Mouse (Mus musculus) kidney, adult 8-10 months (tissue): Measurements from ENCODE around the gene Olfr1217.
"Not testable (repeated sequence)": the region's sequence is repeated elsewhere in the genome, so short reads cannot be mapped to it uniquely, and the experiment has no call there.

Experiments used
- DNase-seq, 2 experiments: peaks; one replicate each; pipeline ENCODE4 v3.0.0; 2022

Olfr1217 gene

GRCm38 (mm10) chr2:89031965-89032364 is at the start of gene Olfr1217:
Gene Olfr1217 (minus strand): TSS chr2:89032065.
- DNase-seq: no peak

GRCm38 (mm10) chr2:89081487-89081886 is 49.6 kb upstream of the Olfr1217 start:
- no peak for DNase-seq

- DNase-seq: no peak
Observed at GRCm38 (mm10) chr2:89061087-89061486, 29.2 kb upstream of the Olfr1217 start, which contains the start of gene Olfr1218. Gene Olfr1218 (minus strand): TSS chr2:89061187.

- not testable (repeated sequence) for DNase-seq
Observed at GRCm38 (mm10) chr2:89021436-89021835, 10.4 kb downstream of the Olfr1217 start.

GRCm38 (mm10) chr2:89018240-89018639 is 13.6 kb downstream of the Olfr1217 start, which contains the start of gene Olfr1216:
Gene Olfr1216 (minus strand): TSS chr2:89018340.
- DNase-seq: no peak

GRCm38 (mm10) chr2:89006873-89007272 is 25.0 kb downstream of the Olfr1217 start, which contains the start of gene Olfr1215:
Gene Olfr1215 (minus strand): TSS chr2:89006973.
- DNase-seq: no peak

GRCm38 (mm10) chr2:88992553-88992952 is 39.3 kb downstream of the Olfr1217 start, which contains the start of gene Olfr1214:
Gene Olfr1214 (minus strand): TSS chr2:88992653.
- DNase-seq: no peak

- no peak for DNase-seq
Observed at GRCm38 (mm10) chr2:88980181-88980580, 51.7 kb downstream of the Olfr1217 start, which contains the start of gene Gm13762. Gene Gm13762 (minus strand): TSS chr2:88980281.
